Mouse (Mus musculus) cerebellum, postnatal 36 days (tissue): ENCODE results near the gene Adamts12.

Experiments used
- DNase-seq, 2 experiments: peaks; one replicate each; pipeline ENCODE4 v3.0.0; 2021 to 2022; ENCODE audit warnings: mixed read lengths in 2 of 2

The Adamts12 gene

GRCm38 (mm10) chr15:11082961-11083569, 18.5 kb downstream of the Adamts12 start:
- no peak for DNase-seq

DNA sequence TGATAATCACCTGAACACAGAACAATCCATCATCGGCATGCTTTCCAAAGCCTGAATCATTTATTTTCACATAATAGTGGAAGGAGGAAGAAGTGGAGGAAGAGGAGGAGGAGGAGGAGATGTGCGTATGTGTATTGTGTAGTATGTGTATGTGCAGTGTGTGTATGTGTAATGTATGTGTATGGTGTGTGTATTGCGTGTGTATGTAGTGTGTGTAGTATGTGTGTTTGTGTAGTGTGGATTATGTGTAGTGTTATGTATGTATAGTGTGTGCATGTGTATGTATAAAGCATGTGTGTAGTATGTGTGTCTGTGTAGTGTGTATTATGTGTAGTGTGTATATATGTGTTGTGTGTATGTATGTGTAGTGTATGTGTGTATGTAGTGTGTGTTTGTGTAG, 19.1 kb downstream of the Adamts12 start:
- no peak for DNase-seq

- DNase-seq, result no peak
Observed at GRCm38 (mm10) chr15:11084241-11084992, 19.8 kb downstream of the Adamts12 start.

GRCm38 (mm10) chr15:11084993-11085365, 20.4 kb downstream of the Adamts12 start:
- DNase-seq, result no peak

DNA sequence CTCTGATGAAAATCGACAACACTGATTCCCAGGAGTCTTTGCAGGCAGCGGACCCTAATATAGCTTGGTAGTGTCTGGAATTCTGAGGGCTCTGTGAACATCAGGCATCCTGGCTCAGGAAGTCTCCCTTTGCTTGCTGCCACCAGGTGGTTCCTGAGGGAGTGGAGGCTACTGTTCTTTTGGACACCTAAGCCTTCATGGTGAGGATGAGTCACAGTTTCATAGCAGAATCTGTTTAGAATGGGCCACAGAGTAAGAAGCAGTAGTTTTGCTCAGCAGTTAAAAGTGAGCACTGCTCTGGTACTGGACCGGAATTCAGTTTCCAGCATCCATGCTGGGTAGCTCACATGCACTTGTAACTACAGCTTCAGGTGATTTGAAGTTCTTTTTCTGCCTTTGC, 24.9 kb downstream of the Adamts12 start:
- no peak for DNase-seq

GRCm38 (mm10) chr15:11095566-11095965, 31.0 kb downstream of the Adamts12 start:
- no peak for DNase-seq

- DNase-seq, result no peak
Observed at GRCm38 (mm10) chr15:11097967-11098702, 33.5 kb downstream of the Adamts12 start.

GRCm38 (mm10) chr15:11098940-11099339, 34.4 kb downstream of the Adamts12 start:
- no peak for DNase-seq

DNA sequence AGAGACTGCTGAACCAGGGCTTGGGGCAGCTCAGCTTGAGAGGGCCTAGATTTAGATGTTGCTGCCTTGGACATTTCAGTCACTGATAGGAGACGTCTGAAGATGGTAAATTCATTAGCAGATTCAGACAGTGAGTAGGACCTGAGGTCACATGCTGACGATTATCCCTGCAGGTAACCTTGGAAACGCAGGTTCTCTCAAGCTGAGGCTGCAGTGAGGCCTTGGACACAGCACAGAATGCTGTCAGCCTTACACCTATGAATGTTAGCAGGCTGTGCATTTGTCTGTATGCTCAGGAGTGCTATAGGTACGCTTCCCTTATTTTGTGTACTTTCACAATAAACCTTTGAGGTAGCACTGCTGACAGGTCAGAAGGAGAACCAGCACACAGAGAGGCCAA, 36.3 kb downstream of the Adamts12 start:
- DNase-seq, result no peak

DNA sequence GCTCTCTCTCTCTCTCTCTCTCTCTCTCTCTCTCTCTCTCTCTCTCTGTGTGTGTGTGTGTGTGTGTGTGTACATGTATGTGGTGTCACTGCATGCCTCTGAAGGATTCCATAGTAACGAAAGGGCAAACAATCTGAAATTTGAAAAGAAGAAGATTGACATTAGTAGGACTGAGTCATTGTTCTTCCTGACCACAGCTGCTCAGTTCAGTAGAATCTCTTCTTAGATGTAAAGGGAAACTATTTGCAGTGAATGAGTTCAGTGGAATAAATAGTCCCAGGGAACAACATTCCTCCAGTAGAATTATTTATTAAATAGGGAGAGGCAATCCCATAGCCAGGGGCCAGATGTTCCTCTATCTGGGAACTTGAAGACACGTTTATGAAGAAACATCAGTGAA, 40.5 kb downstream of the Adamts12 start:
- no peak for DNase-seq

DNA sequence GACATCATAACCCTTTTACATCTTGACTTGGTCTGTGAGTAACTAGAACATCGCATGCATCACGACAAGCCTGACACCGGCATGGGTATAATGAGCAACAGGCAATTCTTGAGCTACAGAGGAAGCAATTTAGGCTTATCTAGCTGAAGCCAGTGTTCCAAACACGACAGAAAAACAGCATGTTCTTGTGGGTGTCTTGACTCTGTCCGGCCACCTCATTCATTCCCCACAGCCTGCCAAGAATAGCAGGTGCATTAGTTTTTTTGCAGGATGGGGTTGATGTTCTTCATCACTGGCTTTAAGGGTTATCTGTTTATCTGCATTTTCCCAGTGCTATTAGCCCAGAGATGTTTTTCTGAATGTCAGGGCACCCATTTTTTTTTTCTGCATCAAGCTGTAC, 42.8 kb downstream of the Adamts12 start:
- no peak for DNase-seq

GRCm38 (mm10) chr15:11114631-11115197, 50.1 kb downstream of the Adamts12 start:
- no peak for DNase-seq

- DNase-seq, result no peak
Observed at GRCm38 (mm10) chr15:11116303-11116702, 51.7 kb downstream of the Adamts12 start.

DNA sequence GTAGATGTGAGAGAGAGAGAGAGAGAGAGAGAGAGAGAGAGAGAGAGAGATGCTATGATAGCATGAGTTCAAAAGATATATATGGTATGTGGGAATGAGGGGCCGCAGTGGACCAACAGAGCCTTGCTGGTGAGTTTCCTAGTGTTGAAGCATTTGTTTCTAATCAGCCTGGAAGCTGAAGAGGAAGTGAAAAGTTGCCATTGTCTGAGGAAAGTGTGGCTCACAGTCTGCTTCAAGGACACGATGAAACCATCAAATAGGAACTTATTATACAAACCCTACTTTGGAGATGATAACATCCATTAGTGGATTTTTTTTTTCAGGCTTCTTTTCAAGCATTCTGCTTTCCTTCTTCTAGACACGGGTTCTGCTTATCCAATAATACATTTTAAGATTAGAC, 52.3 kb downstream of the Adamts12 start:
- no peak for DNase-seq

GRCm38 (mm10) chr15:11118371-11118770, 53.8 kb downstream of the Adamts12 start:
- no peak for DNase-seq

DNA sequence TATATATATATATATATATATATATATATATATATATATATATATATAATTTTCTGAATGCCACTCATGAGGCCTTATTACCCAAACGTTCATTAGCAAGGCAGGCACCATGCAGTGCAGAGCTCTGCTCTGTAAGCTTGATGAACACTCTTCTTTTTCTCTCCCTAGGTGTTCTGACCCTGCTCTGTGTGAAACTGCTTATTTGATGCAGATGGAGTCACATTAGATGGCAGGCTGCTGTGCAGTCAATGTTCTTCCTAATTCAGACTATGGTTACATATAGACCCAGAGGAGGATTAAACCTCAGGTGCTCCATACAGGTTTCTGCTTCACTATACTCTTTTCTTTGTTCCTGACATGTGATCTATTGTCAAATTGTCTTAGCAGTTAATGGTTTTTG, 57.1 kb downstream of the Adamts12 start:
- DNase-seq, result no peak

GRCm38 (mm10) chr15:11125361-11125760, 60.8 kb downstream of the Adamts12 start:
- DNase-seq, result no peak

DNA sequence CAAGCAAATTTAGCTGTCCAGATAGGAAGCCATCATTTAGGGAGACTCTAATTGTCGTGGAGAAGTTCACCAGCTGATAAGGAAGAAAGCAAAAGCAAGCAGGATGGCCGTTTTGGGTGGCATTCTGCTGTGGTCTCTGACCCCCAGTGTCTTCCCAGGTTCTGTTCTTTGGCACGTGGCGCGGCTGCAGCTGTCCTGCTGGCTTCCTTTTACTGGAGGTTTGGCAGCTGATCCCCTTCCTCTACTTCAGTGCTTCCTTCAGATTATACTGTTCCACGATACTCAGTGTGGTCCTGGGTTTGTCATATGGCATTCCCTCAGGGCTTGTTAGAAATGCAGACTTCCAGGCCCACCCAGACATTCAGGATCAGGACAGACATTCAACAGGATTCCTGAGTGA, 63.9 kb downstream of the Adamts12 start:
- no peak for DNase-seq

DNA sequence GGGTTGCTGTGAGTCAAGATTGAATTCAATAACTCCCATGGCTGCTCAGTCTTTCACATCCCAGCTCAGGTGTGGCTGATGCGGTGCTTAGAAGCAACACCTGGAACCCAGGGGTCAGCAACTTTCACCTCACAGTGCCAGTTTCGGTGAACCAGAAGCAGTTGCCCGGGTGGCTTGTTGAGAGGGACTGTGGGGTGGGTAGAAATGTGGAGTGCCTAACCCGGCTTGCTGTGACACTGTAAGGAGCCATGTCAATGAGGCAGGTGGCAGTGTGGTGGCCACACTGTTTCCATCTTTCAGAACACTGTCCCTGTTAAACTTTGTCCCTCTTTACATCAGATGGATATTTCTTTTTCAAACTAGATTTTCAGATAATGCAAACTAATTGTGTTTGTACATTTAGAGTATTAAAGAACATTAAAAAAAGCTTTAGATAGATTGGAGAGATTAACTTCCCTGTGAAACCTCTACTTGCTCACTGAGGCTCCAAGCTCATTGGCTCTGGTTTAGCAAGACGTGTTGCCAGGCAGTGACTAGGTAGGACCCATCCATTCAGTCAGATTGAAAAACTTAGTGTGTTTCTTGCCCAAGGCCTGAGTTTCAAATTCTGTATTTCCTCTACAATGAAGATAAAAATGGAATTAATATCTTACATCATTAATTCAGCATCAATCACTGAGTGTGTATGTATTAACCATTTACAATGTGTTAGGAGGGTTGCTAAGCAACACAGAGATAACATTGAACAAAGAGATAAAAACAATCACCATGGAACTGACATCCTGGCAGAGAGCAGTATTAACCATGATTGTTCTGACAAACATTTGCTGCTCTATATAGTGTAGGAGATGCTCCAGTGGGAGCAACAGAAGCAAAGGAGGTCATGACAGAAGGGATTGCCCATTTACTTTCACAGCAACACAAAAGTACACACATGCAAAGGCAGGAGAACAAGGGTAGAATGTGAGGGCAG, 68.3 kb downstream of the Adamts12 start:
- no peak for DNase-seq

- DNase-seq, result no peak
Observed at GRCm38 (mm10) chr15:11145581-11145980, 81.0 kb downstream of the Adamts12 start.

GRCm38 (mm10) chr15:11159386-11159785, 94.8 kb downstream of the Adamts12 start:
- no peak for DNase-seq

GRCm38 (mm10) chr15:11160759-11161158, 96.2 kb downstream of the Adamts12 start:
- no peak for DNase-seq
